Mouse (Mus musculus) olfactory bulb, adult 2 months (tissue): Measurements from ENCODE around the gene Myo9b. TPM values are rescaled to one million over a fixed set of nuclear protein-coding genes. Genes with fewer than 3 reads are reported as not detected.
A peak's percentile ranks its signal among the peaks of the same experiment; 100 is the strongest.

ENCODE experiments used
- H3K27ac ChIP-seq: fragments of 200-500 bp; 2 replicates; pipeline ENCODE4 v1.5.1; 2012; ENCODE audit warnings: low read depth, low read length; ENCODE audit not compliant: insufficient read depth
- H3K4me1 ChIP-seq: fragments of 200-500 bp; 2 replicates; pipeline ENCODE4 v1.6.1; 2012; ENCODE audit warnings: low read length; ENCODE audit not compliant: control insufficient read depth, insufficient read depth
- H3K4me3 ChIP-seq: fragments of 200-500 bp; 2 replicates; pipeline ENCODE4 v1.5.1; 2012; ENCODE audit warnings: mild to moderate bottlenecking, low read depth, low read length, moderate library complexity; ENCODE audit not compliant: insufficient read depth
- CTCF ChIP-seq: fragments of 200-500 bp; IDR thresholded peaks from 2 replicates; pipeline ENCODE4 v1.5.1; 2012; ENCODE audit warnings: low read depth, mild to moderate bottlenecking, low read length, moderate library complexity; ENCODE audit not compliant: insufficient read depth
- POLR2A ChIP-seq: fragments of 200-500 bp; IDR thresholded peaks from 2 replicates; pipeline ENCODE4 v1.6.1; 2012; ENCODE audit warnings: mild to moderate bottlenecking, low read depth, low read length, moderate library complexity; ENCODE audit not compliant: insufficient read depth
- WGBS: fragments of 180-500 bp; shearing (Covaris S2); methylation state at CpG from one replicate; pipeline ENCODE4 v1.1.7; 2018; 5-methylcytosine and 5-hydroxymethylcytosine counted together
- polyA plus RNA-seq: library from polyadenylated mRNA; stranded (reverse); fragments of >200 nt; gene quantifications from 2 replicates; pipeline ENCODE4 v1.2.4, GENCODE M21; 2012; ENCODE audit warnings: low replicate concordance; ENCODE audit not compliant: missing spikeins, insufficient read depth, insufficient read length

The Myo9b gene
- polyA plus RNA-seq, 1 experiment = 390 TPM

DNA sequence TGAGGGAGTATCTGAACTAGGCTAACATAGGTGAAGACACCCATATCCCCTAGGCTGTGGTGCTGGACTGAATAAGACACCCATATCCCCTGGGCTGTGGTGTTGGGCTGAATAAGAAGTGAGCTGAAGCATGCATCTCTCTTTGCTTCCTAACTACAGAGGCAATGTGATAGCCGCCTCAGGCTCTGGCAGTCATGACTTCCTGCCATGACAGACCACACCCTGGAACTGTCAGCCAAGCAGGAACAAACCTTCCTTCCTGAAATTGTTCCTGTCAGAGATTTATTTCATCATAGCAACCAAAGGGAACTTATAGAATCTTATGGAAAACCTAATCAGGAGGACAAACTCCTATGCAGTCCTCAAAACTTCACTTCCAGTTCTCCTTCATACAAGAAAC is 115.8 kb downstream of the Myo9b start:
- Histone ChIP-seq H3K27ac (no peak overlapping the region), H3K4me3 (no peak overlapping the region), H3K4me1 (0 out of 2 replicates have a peak, but pooled peaks cover 5% of the 10 kb centered on the region)
- TF ChIP-seq CTCF = no peak
- no peak for TF ChIP-seq POLR2A
- WGBS = 84% methylated on average over 1 of the region's 1 CpGs

DNA sequence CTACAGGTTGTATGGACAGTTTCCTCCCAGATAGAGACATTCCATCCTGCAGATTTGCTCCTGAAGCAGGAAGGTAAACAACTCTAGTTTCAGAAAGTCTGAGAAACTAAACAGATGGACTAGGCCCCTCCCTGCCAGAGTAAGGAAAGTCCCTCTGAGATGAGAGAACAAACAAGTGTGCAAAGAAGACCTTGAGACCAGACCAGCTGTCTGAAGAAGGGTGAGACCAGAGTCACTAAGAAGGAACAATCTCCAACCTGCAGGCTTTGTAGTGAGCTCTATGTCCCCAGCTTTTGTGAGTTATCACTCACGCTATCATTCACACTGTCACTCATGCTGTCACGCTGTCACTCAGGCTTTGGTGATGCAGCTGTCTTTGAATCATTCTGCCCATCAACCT is 119.2 kb downstream of the Myo9b start:
- H3K4me1 ChIP-seq = peaks cover 9% of the 10 kb centered on the region
- H3K4me3 ChIP-seq = no peak overlapping the region
- WGBS = 97% methylated on average over 2 of the region's 2 CpGs
- TF ChIP-seq CTCF = no peak
- no peak for TF ChIP-seq POLR2A
- H3K27ac ChIP-seq = no peak overlapping the region

DNA sequence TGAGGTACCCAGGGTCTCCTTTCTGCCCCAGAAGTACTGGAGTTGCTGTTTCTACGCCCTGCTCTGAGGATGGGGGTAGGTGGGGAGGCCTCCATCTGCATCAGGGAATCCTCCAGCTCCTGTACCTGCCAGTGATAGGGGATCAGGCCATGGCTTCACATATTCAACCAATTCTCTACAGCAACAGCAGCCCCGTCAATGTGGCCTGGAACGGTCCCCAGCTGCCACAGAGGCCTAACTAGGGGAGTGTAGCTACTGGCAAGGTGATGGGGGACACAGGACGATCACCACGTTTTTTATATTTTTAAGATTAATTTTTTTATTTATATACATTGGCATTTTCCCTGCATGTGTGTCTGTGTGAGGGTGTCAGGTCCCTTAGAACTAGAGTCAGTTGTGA is 119.9 kb downstream of the Myo9b start:
- 74% methylated on average over 5 of the region's 5 CpGs for WGBS
- no peak overlapping the region for H3K27ac ChIP-seq
- no peak overlapping the region for H3K4me3 ChIP-seq
- peaks cover 5% of the 10 kb centered on the region for H3K4me1 ChIP-seq
- no peak for TF ChIP-seq CTCF
- no peak for TF ChIP-seq POLR2A

DNA sequence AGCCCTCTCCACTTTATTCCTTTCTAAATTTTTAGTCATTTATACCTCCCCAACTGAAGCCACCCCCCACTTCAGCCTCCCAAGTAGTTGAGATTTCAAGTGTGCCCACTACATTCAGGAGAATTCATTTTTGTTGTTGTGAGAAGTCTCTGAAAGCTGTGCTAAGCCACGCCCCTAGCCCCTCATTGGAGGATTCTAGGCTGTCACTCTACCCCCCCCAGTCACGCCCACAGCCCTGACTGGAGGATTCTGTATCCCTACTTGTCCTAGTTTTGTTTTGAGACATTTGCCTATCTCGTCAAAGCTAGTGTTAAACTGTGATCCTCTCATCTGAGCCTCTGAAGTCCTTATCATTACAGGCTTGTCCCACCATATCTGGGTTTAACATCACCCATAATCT is 120.4 kb downstream of the Myo9b start:
- no peak for TF ChIP-seq CTCF
- no peak for TF ChIP-seq POLR2A
- H3K4me1 ChIP-seq = peaks cover 9% of the 10 kb centered on the region
- H3K27ac ChIP-seq = no peak overlapping the region
- no peak overlapping the region for H3K4me3 ChIP-seq
- 11% methylated on average over 3 of the region's 3 CpGs for WGBS

DNA sequence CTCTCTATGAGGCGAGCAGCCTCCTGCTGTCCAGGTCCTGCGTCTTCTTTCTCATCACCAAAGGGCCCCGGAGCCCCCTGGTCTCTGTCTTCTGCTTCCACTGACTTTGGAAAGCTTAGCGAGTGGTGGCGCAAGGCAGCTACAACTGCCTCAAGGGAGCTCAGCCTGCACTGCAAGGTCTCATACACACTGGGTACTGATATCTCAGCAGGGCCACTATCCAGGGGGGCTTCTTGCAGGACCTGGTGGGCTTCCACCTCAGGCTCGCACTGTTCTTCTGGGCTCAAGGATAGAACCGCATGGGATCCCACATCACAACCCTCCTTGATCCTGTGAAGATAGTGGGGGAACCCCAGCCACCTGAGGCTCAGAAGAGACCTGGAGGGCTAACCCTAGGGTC is 122.0 kb downstream of the Myo9b start:
- Histone ChIP-seq H3K27ac (no peak overlapping the region), H3K4me1 (peaks cover 9% of the 10 kb centered on the region), H3K4me3 (no peak overlapping the region; the same call in 1 of the 2 replicates)
- 81% methylated on average over 7 of the region's 7 CpGs for WGBS
- TF ChIP-seq POLR2A (no peak), CTCF (no peak)

DNA sequence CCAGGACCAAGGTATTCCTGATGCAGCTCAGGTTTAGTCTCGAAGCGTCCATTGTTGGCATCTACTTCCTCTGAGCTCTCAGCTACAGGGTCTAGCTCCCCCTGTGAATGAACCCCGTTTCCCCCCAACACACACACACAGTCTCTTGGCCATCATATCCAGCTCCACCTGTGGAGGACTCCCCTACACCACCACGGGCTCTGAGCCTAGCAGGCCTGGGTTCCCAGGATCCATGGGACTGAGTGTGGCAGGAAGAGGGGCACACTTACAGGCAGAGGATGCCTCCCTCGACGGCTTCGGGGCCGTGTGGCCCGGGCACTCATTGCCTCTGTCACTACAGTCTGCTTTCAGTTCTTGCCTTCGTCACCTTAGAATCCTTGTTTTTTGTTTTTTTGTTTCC is 122.6 kb downstream of the Myo9b start:
- TF ChIP-seq POLR2A = no peak
- TF ChIP-seq CTCF = no peak
- Histone ChIP-seq H3K4me1 (peaks cover 9% of the 10 kb centered on the region), H3K27ac (no peak overlapping the region), H3K4me3 (no peak overlapping the region; the same call in 1 of the 2 replicates)
- 85% methylated on average over 10 of the region's 10 CpGs for WGBS

DNA sequence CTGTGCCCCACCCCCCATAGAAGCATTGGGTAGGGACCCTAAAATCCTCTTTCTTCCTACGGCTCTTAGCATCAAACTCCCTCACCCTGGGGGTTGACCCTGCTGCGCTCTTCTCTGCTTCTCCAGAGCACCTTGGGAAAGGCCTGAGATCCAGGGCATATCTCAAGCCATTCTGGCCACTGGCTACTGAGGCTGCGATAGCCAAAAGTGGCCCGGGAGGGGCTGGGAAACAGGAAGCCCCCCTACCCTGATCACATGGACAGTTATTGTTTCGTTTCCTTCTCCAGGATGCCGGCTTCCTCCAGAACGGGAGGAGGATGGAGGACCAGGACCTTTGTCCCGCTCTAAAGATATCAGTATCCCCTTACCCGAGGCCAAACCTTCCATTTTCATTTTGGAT is 123.1 kb downstream of the Myo9b start, which contains the start of gene Ushbp1:
Gene Ushbp1 (minus strand): TSS at position 174 of the 400 bp plus-strand sequence.
- peak within 1 kb of the TSS; percentile 18 for H3K4me3 ChIP-seq
- H3K4me1 ChIP-seq = peaks cover 9% of the 10 kb centered on the region
- H3K27ac ChIP-seq = peak within 1 kb of the TSS; percentile 26
- 84% methylated on average over 9 of the region's 9 CpGs for WGBS
- no peak for TF ChIP-seq CTCF
- TF ChIP-seq POLR2A = no peak

DNA sequence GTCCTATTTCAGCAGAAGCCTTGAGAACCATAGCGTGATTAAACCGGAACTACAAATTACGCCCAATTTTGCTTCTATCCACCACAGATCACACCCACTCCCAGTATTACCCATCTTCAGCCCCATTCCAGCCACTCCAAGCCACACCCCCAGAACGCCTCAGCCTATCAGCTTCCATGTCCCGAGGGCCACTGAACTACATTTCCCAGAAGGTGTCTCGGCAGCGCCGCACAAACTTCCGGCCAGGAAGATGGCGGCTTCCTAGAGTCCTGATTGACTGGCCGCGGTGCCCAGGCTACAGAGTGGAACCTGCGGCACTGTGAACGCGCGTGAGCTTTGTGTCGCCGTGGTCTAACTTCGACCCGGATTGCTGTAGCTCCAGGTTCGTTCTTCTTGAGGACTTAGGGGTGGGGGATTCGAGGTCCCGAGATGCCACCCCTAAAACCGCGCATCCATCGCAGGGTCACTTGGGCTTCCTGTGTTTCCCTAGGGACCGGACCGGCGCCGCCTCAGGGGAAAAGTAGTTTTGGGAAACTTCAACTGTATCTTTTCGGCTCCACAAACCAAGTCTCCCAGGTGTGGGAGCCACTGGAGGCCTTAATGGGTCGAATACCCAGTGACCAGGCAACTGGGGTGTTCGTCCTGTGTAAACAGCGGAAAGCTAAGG is 124.3 kb downstream of the Myo9b start, which contains the start of gene Babam1:
Gene Babam1 (plus strand): TSS at position 223 of the 667 bp plus-strand sequence.
- Histone ChIP-seq H3K4me3 (peak within 1 kb of the TSS; percentile 78), H3K27ac (peak within 1 kb of the TSS; percentile 57), H3K4me1 (peaks cover 9% of the 10 kb centered on the region)
- under 1% methylated on average over 34 of the region's 34 CpGs for WGBS
- TF ChIP-seq POLR2A (peak; percentile 69), CTCF (no peak)

DNA sequence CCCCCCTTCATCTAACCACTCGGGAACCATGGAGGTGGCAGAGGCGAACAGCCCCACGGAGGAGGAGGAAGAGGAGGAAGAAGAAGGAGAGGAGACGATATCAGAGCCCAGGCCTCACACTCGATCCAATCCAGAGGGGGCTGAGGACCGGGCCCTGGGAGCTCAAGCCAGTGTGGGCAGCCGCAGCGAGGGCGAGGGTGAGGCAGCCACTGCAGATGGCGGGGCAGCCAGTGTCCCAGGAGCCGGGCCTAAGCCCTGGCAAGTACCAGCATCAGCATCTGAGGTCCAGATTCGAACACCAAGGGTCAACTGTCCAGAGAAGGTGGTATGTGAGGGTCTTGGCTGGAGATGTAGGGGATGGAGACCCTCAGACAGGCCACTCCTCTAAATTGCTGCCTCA is 125.2 kb downstream of the Myo9b start:
- TF ChIP-seq POLR2A (no peak), CTCF (no peak)
- WGBS = 78% methylated on average over 12 of the region's 12 CpGs
- 0 out of 2 replicates have a peak overlapping the region, but pooled peaks have one; percentile 2 for H3K4me3 ChIP-seq

More for the DNA sequence above, 125.2 kb downstream of the Myo9b start:
- peaks cover 9% of the 10 kb centered on the region for H3K4me1 ChIP-seq
- H3K27ac ChIP-seq = no peak overlapping the region
